Mouse (Mus musculus) gastrocnemius, postnatal 14 days (tissue): ENCODE data around the gene Lin7a. TPM values are rescaled to one million over a fixed set of nuclear protein-coding genes. Genes with fewer than 3 reads are reported as not detected.

Experiments used
- DNase-seq: peaks from one replicate; pipeline ENCODE4 v3.0.0; 2021; ENCODE audit warnings: mixed read lengths
- intact Hi-C: fragments of 180-260 bp; cut with DNase I; formaldehyde crosslinking; loops from one replicate; pipeline ENCODE4 v1.15.1; 2025; ENCODE audit warnings: low total_unique reads
- total RNA-seq, 2 experiments: library from RNA; stranded (reverse); gene quantifications; 2 replicates each; pipeline ENCODE4 v1.2.3; 2021

Gene Lin7a
- total RNA-seq, 2 experiments from 2014 or later, result 1.9 to 3.8 TPM

DNA sequence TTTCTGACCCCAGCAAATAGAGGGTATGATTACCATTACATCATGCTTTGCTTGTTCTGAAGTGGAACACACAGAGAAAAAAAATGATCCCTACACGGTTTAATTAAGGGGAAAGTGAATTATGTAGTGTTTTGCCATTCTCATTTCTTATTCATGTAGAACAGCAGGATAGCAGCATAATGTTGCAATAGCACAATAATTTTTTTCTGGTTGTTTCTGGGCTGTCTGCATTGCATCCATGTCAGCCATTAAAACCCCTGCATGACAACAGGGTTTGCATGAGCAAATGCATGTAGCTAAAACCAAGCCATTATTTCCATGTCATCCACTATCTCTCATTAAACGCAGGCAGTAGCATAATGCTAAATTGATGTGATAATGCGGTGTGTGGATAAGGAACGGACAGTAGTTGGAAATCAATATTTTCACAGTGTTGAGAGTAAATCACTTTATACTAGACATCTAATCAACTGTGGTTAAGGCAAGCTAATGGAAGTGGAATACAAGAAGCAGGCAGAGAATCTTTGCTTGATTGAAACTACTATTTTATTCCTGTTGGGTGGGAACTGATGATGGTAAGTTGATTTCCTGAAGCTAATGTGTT is 109.8 kb downstream of the Lin7a start:
- intact Hi-C loops, result no loop called here
- DNase-seq, result no peak

DNA sequence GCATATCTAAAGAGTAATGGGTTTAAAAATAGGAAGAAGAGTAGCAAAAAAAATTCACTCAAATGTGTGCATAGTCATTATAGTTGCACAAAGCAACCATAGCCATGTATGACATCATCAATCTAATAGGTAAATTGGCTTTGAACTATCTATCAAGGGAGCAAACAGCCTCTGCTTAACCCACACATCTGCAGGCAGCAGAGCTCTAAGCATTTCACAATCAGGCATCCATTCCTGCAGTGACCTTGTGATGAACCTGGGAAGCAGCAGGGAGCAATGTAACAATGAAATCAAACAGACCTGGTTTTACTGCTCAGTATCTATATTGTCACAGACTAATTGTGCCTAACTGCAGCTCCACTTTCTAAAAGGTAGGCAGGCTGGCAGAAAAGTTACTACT is 112.3 kb downstream of the Lin7a start:
- intact Hi-C loops, result no loop called here
- DNase-seq, result no peak

DNA sequence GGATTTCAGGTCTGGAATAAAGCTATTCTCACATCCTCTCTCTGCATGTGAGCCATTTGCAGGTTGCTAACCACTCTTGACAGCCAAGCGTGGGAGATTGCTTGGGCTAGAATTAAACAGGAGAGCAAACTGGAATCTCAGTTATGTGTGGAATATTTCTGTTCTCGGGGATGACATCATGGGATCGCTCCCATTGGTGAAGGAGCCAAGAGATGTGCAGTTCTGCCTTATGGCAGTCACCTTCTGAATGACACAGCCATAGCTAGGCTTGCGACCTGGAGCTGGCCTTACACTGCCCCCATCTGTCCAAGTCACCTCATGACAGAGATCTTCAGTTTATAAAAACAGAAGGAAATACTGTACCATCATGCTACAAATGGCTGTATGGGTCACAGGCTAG is 118.0 kb downstream of the Lin7a start:
- peak; percentile 38 for DNase-seq
- intact Hi-C loops, result loop anchor here (5.0 kb wide), 1 partner anchor 457 kb away; no protein-coding TSS in a partner anchor

DNA sequence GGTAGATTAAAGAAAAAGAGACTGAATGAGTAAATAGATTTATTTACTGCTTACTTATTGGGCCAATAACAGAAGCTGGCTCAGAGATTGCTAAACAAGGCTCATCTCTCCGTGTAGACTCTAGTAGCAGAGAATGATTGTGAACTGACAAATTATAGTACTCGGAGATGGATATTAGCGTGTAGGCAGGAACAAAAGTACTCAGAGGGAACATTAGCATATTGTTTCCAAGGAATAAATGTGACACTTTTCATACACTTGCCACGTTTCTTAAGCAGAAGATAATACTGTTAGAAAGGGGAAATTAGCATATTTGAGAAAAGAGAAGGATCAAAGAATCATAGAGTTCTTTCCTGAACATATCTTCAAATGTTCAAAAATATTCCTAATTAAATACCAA is 133.9 kb downstream of the Lin7a start:
- intact Hi-C loops, result no loop called here
- DNase-seq, result no peak

DNA sequence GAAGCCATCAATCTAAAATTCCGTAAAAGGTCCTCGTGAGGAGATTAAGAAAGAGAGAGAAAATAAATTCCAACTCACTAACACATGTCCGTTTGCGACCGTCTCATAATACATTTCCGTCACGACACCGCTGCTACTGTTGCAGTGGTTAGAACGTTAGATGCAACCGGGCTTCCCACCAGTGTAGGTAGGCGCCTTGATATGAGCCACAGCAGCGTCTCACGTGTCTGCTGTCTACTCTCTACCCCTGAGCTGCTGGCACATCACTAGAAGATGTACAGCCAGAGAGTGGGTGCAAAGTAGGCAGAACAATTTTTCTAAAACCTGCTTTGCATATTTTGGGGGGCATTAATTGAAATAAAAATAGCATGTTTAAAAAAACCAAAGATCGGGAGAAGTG is 146.8 kb downstream of the Lin7a start:
- intact Hi-C loops, result no loop called here
- no peak for DNase-seq

DNA sequence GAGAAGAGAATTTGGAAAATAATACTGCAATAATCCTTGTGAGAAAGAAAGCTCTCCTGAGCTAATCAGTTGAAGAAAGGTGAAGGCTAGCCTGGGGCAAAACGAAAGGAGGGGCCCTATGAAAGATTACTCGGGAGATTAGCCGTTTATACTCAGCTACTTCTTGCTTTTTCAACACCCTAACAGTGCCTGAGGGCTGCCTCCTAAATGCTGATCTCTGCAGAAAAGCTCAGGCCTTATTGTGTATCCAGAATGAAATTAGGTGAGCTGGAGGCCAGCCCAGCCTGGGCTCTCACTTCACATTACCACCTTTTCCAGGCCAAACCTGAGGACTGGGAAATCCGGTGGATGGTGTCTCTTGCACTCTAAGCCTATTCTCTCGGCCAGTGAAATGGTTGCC is 165.5 kb downstream of the Lin7a start:
- no peak for DNase-seq
- intact Hi-C loops, result loop anchor here (5.0 kb wide), 1 partner anchor 310 kb away; no protein-coding TSS in a partner anchor

DNA sequence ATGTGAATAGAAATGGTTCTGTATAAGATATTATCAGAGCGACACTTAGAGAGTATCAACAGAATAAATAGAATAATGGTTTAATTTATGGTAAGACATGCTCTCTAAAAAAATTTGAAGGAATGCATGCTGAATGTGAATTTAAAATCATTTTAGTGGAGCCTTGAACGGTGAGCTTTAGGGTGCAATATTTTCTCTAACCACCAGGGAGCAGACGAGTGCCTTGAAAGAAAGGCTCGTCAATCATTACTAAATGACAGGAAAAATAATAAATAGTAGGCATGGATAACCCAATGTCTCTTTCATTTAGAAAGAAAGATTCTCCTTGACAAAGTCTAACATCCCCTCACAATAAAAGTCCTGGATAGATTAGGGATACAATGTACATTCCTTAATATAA is 171.3 kb downstream of the Lin7a start:
- intact Hi-C loops, result no loop called here
- DNase-seq, result no peak

DNA sequence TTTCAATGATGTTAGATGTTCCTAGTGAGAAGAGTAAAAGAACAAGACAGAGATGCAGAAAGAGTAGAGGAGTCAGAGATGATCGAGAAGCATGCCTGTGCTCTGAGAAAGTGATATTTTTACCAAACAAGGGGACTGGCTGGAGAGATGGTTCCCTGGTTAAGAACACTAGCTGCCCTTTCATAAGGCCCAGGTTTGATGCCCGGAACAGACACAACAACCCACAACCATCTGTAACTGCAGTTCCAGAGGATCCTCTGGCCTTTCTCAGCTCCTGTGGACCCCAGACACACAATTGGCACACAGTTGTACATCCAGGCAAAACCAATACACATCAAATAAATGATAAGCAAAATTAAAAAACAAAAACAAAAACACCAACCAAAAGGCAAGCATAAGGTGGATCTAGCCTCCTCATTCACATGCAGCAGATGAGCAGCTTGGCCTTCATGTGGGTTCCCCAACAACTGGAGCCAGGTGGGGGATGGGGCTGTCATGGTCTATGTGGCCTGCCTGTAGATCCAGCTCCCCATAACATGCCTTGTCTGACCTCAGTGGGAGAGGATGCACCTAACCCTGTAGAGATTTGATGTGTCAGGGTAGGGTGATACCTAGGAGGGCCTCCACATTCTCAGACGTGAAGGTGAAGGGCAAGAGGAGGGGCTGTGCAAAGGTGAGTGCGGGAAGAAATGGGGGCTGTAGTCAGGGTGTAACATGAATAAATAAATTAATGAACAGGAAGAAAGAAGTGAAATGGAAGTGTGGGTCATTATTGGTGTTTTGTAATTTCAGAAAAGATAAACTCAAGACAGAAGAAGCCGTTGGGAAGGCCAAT is 178.2 kb downstream of the Lin7a start:
- no peak for DNase-seq
- intact Hi-C loops, result loop anchor here (5.0 kb wide), 1 partner anchor 253 kb away; no protein-coding TSS in a partner anchor

DNA sequence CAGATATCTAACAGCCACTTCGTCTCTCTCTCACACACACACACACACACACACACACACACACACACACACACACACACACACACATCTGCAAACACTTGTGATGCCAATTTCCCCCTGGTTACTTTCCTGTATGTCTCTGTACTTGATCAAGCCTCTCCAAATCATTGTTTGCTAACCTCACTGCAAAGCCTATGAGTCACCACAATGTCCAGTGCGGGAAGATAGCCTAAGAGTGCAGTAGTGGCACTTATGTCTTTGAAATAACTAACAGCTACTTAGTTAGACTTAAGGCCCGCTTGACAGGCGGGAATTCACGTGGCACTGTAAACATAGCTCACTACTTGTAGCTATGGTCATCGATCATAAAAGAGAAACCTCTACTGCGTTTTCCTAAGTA is 196.3 kb downstream of the Lin7a start:
- intact Hi-C loops, result no loop called here
- no peak for DNase-seq

Other genes starting within 250 kb of the Lin7a start
- 1 to 10 TPM; 3.4 to 4.0 TPM for gene Acss3, start 148.0 kb upstream of the Lin7a start, total RNA-seq
- gene Myf5, start 214.4 kb downstream of the Lin7a start, total RNA-seq, result 1 to 10 TPM; 4.2 to 4.9 TPM
- 100 to 1,000 TPM; 115 to 180 TPM for gene Myf6, start 223.1 kb downstream of the Lin7a start, total RNA-seq